Mouse (Mus musculus) testis, adult 2 months (tissue): ENCODE measurements around the gene Mief2. TPM values are rescaled to one million over a fixed set of nuclear protein-coding genes. Genes with fewer than 3 reads are reported as not detected.

ENCODE experiments used
- H3K27ac ChIP-seq: fragments of 200-500 bp; 2 replicates; pipeline ENCODE4 v1.5.1; 2012; ENCODE audit warnings: low read depth, low read length; ENCODE audit not compliant: control insufficient read depth, insufficient read depth
- H3K27me3 ChIP-seq: fragments of 200-500 bp; 2 replicates; pipeline ENCODE4 v1.6.1; 2012; ENCODE audit warnings: mild to moderate bottlenecking, low read length, moderate library complexity; ENCODE audit not compliant: control insufficient read depth, insufficient read depth
- H3K36me3 ChIP-seq: fragments of 200-500 bp; 2 replicates; pipeline ENCODE4 v1.6.1; 2012; ENCODE audit warnings: mild to moderate bottlenecking, low read length; ENCODE audit not compliant: control insufficient read depth, insufficient read depth
- H3K4me1 ChIP-seq: fragments of 200-500 bp; 2 replicates; pipeline ENCODE4 v1.6.1; 2012; ENCODE audit warnings: low read length; ENCODE audit not compliant: control insufficient read depth, insufficient read depth
- H3K4me3 ChIP-seq: fragments of 200-500 bp; 2 replicates; pipeline ENCODE4 v1.5.1; 2012; ENCODE audit warnings: low read depth, mild to moderate bottlenecking, low read length, moderate library complexity, mixed read lengths; ENCODE audit not compliant: control insufficient read depth
- CTCF ChIP-seq: fragments of 200-500 bp; IDR thresholded peaks from 2 replicates; pipeline ENCODE4 v1.5.1; 2012; ENCODE audit warnings: low read depth, mild to moderate bottlenecking, inconsistent platforms, low read length, moderate library complexity; ENCODE audit not compliant: control insufficient read depth, insufficient read depth, insufficient replicate concordance
- POLR2A ChIP-seq: fragments of 200-500 bp; IDR thresholded peaks from 2 replicates; pipeline ENCODE4 v1.6.1; 2012; ENCODE audit warnings: low read depth, mild to moderate bottlenecking, inconsistent platforms, low read length, moderate library complexity; ENCODE audit not compliant: control insufficient read depth
- polyA plus RNA-seq: library from polyadenylated mRNA; depleted of rRNA; stranded (reverse); fragments of >200 nt; gene quantifications from 2 replicates; pipeline ENCODE4 v1.2.3, GENCODE M21; 2012; rRNA removed

The Mief2 gene
- 7.2 and 7.7 TPM in 2 replicates for polyA plus RNA-seq

GRCm38 (mm10) chr11:60728260-60728761 lies at the start of gene Mief2:
Gene Mief2, plus strand, starts transcription at chr11:60728398.
- Histone ChIP-seq H3K4me3 (peak within 1 kb of the TSS; percentile 91), H3K27me3 (no peaks in the 10 kb centered on the region), H3K27ac (peak within 1 kb of the TSS; percentile 83), H3K4me1 (peaks cover 27% of the 10 kb centered on the region), H3K36me3 (no peaks in the 10 kb centered on the region)
- TF ChIP-seq CTCF (no peak), POLR2A (peak; percentile 44; the same call in 1 of the 2 replicates)

- no peaks in the 10 kb centered on the region for H3K27me3 ChIP-seq
- H3K4me3 ChIP-seq = no peak overlapping the region
- no peak overlapping the region for H3K27ac ChIP-seq
- no peak for TF ChIP-seq CTCF
- no peak for TF ChIP-seq POLR2A
- H3K36me3 ChIP-seq = no peaks in the 10 kb centered on the region
- H3K4me1 ChIP-seq = peaks cover 15% of the 10 kb centered on the region
Measured at GRCm38 (mm10) chr11:60696165-60696564, 32.0 kb upstream of the Mief2 start.

GRCm38 (mm10) chr11:60697561-60697960 lies 30.6 kb upstream of the Mief2 start:
- H3K27ac ChIP-seq = no peak overlapping the region
- H3K4me3 ChIP-seq = no peak overlapping the region
- TF ChIP-seq POLR2A (no peak), CTCF (no peak)
- H3K36me3 ChIP-seq = no peaks in the 10 kb centered on the region
- H3K27me3 ChIP-seq = no peaks in the 10 kb centered on the region
- H3K4me1 ChIP-seq = peaks cover 22% of the 10 kb centered on the region

DNA sequence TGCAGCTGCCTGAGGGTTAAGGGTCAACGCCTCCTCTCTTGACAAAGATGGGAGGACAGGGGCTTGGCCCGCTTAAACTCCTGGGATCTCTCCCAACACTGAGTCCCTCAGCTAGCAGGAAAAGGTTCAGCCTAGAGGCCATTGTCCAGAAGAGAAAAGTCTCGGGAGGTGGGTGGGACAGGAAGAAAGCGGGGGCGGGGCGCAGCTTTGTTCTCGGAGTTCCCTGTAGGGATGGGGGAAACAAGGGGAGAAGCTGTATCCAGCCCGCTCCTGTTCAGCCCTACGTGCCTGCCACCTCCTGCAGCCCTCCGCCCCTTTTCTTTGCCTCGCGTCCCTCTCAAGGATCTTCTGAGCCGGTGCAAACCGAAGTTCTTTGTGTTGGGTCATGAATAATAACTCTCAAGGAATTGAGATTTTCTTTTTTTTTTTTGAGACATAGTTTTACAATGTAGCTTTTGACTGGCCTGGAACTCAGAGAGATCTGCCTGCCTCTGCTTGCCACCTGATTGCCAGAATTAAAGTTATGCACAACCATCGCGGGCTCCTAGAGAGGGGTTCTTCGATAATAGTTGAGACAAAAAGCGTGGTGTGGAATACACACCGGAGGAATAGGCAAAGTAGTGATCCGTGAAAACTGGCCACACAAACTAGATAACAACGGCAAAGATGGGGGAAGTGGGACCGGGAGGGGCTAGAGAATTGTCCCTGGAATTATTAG lies 29.2 kb upstream of the Mief2 start:
- Histone ChIP-seq H3K4me1 (peaks cover 25% of the 10 kb centered on the region), H3K27ac (peak overlapping the region; percentile 89), H3K4me3 (peak overlapping the region; percentile 81), H3K27me3 (no peaks in the 10 kb centered on the region), H3K36me3 (no peaks in the 10 kb centered on the region)
- TF ChIP-seq CTCF (no peak), POLR2A (no peak)

DNA sequence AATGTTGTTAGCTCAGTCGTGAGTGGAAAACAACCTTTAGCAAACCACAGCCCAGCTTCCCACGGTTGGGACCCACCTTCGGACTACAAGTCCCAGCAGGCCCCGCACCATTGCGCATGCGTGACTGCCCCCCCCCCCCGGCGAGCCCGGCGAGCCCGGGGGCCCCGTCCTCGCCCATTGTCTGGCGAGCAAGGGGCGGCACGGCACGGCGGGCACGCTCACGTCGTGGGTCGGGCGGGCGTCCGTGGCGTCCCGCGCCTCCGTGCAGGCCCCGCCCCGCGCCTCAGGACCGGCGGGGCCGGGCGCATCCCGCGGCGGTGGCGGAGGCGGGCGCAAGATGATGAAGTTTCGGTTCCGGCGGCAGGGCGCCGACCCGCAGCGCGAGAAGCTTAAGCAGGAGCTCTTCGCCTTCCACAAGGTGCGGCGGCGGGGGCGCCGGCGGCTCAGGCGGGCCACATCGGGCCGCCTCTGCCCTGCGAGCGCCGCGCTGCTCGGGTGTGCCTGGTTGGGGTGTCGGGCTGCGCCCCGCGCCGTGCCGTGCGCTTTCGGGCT lies 28.6 kb upstream of the Mief2 start, which contains the start of gene Llgl1:
Gene Llgl1, plus strand, starts transcription at position 200 of the 552 bp plus-strand sequence.
- Histone ChIP-seq H3K4me1 (peaks cover 25% of the 10 kb centered on the region), H3K4me3 (peak within 1 kb of the TSS; percentile 81), H3K36me3 (no peaks in the 10 kb centered on the region), H3K27ac (peak within 1 kb of the TSS; percentile 89), H3K27me3 (no peaks in the 10 kb centered on the region)
- TF ChIP-seq POLR2A (peak; percentile 66), CTCF (no peak)

DNA sequence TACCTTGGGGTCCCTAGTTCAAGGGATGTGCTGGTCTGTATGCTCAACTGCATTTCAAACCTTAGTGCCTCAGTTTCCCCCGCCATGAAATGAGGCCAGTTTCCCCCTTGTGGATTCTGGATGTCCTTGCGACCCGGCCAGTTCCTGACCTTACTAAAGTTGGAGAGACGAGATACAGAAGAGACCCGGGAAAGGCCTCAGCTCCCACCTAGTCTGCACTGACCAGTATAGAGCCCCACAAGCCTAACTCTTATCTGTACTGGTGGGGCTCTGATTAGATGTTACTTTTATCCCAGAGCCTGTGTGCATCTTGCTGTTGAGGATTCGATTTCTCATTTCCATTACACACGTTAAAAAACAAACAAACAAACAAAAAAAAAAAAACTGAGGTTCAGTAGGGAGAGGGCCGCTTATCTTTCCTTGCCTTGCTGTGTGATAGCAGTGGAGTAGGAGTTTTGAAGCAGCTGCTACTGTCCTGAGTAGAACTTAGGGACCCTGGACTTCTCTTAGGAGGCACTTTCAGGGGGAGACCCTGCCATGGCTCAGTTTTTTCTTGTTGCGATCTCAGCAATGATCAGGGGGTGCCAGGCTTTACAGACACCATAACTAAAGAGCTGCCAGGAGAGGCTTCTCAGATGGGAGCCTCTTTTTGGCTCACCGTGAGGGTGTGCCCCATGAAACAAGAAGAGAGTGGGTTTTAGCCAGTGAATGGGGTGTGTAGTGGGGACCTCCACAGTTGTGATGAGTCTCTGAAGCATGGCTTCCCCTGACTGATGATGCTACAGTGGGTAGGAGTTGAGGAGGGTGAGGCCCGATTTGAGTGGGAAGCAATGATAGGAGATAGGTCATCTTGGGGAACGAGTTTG lies 27.6 kb upstream of the Mief2 start:
- H3K36me3 ChIP-seq = no peaks in the 10 kb centered on the region
- peaks cover 25% of the 10 kb centered on the region for H3K4me1 ChIP-seq
- H3K27ac ChIP-seq = no peak overlapping the region
- TF ChIP-seq CTCF (no peak), POLR2A (no peak)
- no peaks in the 10 kb centered on the region for H3K27me3 ChIP-seq
- H3K4me3 ChIP-seq = peak overlapping the region; percentile 81

DNA sequence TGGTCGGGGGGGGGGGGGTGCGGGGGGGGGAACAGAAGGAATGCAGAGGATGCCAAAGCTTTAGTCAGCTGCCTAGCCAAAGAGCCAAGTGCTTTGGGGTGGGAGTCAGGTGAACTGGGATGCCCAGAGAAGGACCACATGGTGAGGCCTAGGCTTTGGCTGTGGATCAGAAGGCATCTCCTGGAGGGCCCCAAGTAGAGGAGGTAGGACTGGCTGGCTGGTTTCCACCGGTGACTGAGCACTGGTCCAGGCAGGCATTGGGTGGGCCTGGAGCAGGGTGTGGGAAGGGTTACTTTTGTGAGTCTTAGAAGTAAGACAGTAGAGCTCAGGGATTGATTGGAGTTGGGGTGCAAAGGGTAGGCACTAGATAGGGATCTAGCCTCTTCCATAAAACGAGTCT lies 26.6 kb upstream of the Mief2 start:
- Histone ChIP-seq H3K4me1 (peaks cover 25% of the 10 kb centered on the region), H3K36me3 (no peaks in the 10 kb centered on the region), H3K27me3 (no peaks in the 10 kb centered on the region), H3K4me3 (no peak overlapping the region), H3K27ac (no peak overlapping the region)
- TF ChIP-seq POLR2A = no peak
- TF ChIP-seq CTCF = no peak
